Mouse (Mus musculus) intestine, embryonic 14.5 days (tissue): ENCODE measurements around the gene Map7d3. TPM values are rescaled to one million over a fixed set of nuclear protein-coding genes. Genes with fewer than 3 reads are reported as not detected.

Source experiments
- ATAC-seq: fragments of 200-750 bp; cut with Nextera tagmentation; replicated peaks from 2 replicates; pipeline ENCODE4 v1.8.0; 2017; ENCODE audit warnings: low read depth, moderate number of reproducible peaks, moderate TSS enrichment, moderate library complexity; ENCODE audit not compliant: low FRiP score, low TSS enrichment
- DNase-seq: peaks from one replicate; pipeline ENCODE4 v3.0.0-alpha.2; 2018; ENCODE audit warnings: low spot score
- H3K27ac ChIP-seq: fragments of 300-500 bp; sonication (generic); 2 replicates; pipeline ENCODE4 v1.5.1; 2014; ENCODE audit warnings: low read depth, mild to moderate bottlenecking, control low read depth
- H3K27me3 ChIP-seq: fragments of 300-500 bp; sonication (generic); replicated peaks from 2 replicates; pipeline ENCODE4 v1.6.1; 2014; ENCODE audit warnings: low read length, control low read depth; ENCODE audit not compliant: control insufficient read depth, insufficient read depth
- H3K36me3 ChIP-seq: fragments of 300-500 bp; sonication (generic); 2 replicates; pipeline ENCODE4 v1.6.1; 2014; ENCODE audit warnings: low read length, control low read depth; ENCODE audit not compliant: control insufficient read depth, insufficient read depth
- H3K4me1 ChIP-seq: fragments of 300-500 bp; sonication (generic); replicated peaks from 2 replicates; pipeline ENCODE4 v1.6.1; 2014; ENCODE audit warnings: low read length, control low read depth, mixed read lengths; ENCODE audit not compliant: control insufficient read depth, insufficient read depth
- H3K4me2 ChIP-seq: fragments of 300-500 bp; sonication (generic); 2 replicates; pipeline ENCODE4 v1.6.1; 2014; ENCODE audit warnings: low read length
- H3K4me3 ChIP-seq: fragments of 300-500 bp; sonication (generic); 2 replicates; pipeline ENCODE4 v1.5.1; 2014; ENCODE audit warnings: low read depth, low read length, control low read depth, mixed read lengths
- H3K9ac ChIP-seq: fragments of 300-500 bp; sonication (generic); 2 replicates; pipeline ENCODE4 v1.6.1; 2014; ENCODE audit warnings: mild to moderate bottlenecking, low read length
- H3K9me3 ChIP-seq: fragments of 300-500 bp; sonication (generic); 2 replicates; pipeline ENCODE4 v1.6.1; 2016; ENCODE audit warnings: low read length, control low read depth; ENCODE audit not compliant: control insufficient read depth
- WGBS: fragments of 180-500 bp; shearing (Covaris S2); extraction: QIAGEN DNeasy Blood & Tissue Kit; methylation state at CpG from one replicate; pipeline ENCODE4 v1.1.7; 2014; 5-methylcytosine and 5-hydroxymethylcytosine counted together
- polyA plus RNA-seq: library from polyadenylated mRNA; unstranded; fragments of >200 nt; fragmentation: Nextera tagmentation; extraction: Ambion mirVana; gene quantifications from 2 replicates; pipeline ENCODE4 v1.2.1, GENCODE M21; 2014

Map7d3 gene
- polyA plus RNA-seq, 1 experiment from 2014 or later, result 1.2 TPM

DNA sequence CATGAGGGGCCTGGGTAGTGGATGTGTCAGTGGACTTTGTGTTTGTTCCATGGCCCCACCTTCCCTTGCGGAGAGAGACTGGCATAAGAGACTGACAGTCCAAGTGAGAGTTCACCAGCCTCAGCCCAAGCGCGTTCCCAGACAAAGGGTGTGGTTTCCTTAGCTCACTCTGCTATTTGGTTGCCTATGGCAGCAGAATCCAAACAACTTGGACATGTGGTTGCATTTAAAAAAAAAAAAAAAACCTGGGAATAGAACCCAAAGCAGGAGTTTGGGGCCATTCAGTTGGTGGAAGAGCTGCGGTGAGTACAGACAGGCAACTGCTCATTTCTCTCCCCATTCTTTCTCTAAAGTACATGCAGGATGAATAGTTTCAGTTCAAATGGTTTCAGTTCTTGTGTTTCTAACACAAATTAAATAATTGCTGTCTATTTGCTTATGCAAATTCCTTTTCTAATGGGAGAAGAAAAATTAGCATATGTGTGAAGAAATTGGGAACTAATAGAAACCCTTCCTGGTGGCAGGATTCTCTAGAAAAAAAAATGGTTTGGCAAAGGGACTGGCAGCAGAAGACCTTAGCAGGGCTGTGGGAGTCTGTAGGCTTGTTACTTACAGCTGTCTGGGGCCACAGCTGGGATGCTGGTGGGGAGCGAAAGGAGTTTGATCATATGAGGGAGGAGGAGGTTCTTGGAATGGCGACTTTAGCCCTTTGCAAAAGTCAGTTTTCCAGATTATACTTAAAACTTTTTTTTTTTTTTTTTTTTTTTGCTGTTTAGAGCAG is 35.7 kb downstream of the Map7d3 start:
- DNase-seq (no peak), ATAC-seq (no peak)
- Histone ChIP-seq H3K9ac (no peak overlapping the region), H3K4me3 (no peak overlapping the region), H3K4me2 (no peak overlapping the region), H3K9me3 (no peaks in the 10 kb centered on the region), H3K27ac (no peak overlapping the region), H3K4me1 (no peaks in the 10 kb centered on the region), H3K27me3 (no peaks in the 10 kb centered on the region), H3K36me3 (no peaks in the 10 kb centered on the region)
- 73% methylated on average over 6 of the region's 6 CpGs for WGBS

DNA sequence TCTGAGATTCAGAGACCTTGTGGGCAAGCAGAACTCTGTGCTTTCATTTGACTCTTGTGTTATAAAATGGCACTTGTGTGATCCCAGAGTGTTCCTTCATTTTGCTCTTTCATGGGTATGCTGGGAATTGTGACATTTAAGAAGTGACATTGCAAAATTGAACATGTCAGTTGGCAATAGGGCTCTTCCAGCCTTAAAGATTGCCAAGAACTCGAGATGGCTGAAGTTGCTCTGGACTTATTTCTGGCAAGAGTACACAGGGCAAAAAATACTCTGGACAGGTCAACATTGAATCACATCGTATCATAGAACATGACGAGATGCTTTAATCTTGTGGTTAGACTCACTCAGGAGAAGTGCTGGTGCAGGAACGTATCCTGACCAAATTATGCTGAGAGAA is 48.8 kb downstream of the Map7d3 start:
- H3K4me1 ChIP-seq, result no peaks in the 10 kb centered on the region
- H3K36me3 ChIP-seq, result no peaks in the 10 kb centered on the region
- WGBS, result 93% methylated on average over 4 of the region's 4 CpGs
- H3K9me3 ChIP-seq, result no peaks in the 10 kb centered on the region
- no peaks in the 10 kb centered on the region for H3K27me3 ChIP-seq
- H3K9ac ChIP-seq, result no peak overlapping the region
- no peak for DNase-seq
- no peak overlapping the region for H3K27ac ChIP-seq
- H3K4me3 ChIP-seq, result no peak overlapping the region
- no peak for ATAC-seq
- H3K4me2 ChIP-seq, result no peak overlapping the region

DNA sequence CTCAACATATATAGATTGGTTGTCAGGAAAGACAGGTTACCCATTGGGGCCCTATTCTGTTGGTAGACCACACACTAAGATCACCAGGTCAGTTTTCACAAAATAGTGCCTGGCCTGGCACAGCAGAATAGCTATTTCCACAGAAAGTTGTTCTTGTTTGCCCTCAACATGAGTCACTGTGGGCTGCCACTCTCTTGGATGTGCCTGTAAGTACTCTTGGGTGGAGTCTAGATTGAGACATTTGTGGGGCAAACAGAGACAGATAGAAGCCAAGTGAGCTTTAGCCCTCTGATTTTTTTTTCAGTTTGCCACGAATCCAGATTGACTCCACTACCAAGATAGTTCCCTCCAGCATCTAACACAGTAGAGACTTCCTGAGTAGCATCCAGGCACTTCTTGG is 50.4 kb downstream of the Map7d3 start:
- Histone ChIP-seq H3K4me2 (no peak overlapping the region), H3K4me1 (no peaks in the 10 kb centered on the region), H3K9ac (no peak overlapping the region), H3K9me3 (no peaks in the 10 kb centered on the region), H3K27ac (no peak overlapping the region), H3K36me3 (no peaks in the 10 kb centered on the region), H3K27me3 (no peaks in the 10 kb centered on the region), H3K4me3 (no peak overlapping the region)
- WGBS, result 64% methylated on average over 1 of the region's 1 CpGs
- no peak for ATAC-seq
- DNase-seq, result no peak

DNA sequence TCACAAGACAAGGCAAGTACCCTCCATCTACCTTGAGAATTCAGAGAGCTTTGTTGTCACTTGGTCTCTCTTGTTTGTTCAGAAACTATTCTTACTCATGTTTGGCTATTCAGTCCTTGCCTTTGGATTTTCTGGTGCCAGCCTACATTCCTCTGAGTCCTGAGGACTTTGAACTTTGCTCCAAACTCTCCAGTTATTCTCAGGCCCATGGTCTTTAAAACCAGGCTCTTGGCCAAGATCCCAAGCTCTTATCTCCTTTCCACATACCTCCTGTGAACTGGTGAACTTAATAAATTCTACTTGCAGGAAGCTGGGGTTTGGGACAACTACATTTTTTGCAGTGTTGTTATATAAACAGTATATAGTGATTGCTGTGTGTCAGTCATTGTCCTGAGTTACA is 52.3 kb downstream of the Map7d3 start:
- no peaks in the 10 kb centered on the region for H3K27me3 ChIP-seq
- no peaks in the 10 kb centered on the region for H3K9me3 ChIP-seq
- H3K4me3 ChIP-seq, result no peak overlapping the region
- DNase-seq, result no peak
- no peak overlapping the region for H3K9ac ChIP-seq
- H3K4me2 ChIP-seq, result no peak overlapping the region
- no peaks in the 10 kb centered on the region for H3K36me3 ChIP-seq
- no peak for ATAC-seq
- no peaks in the 10 kb centered on the region for H3K4me1 ChIP-seq
- no peak overlapping the region for H3K27ac ChIP-seq

DNA sequence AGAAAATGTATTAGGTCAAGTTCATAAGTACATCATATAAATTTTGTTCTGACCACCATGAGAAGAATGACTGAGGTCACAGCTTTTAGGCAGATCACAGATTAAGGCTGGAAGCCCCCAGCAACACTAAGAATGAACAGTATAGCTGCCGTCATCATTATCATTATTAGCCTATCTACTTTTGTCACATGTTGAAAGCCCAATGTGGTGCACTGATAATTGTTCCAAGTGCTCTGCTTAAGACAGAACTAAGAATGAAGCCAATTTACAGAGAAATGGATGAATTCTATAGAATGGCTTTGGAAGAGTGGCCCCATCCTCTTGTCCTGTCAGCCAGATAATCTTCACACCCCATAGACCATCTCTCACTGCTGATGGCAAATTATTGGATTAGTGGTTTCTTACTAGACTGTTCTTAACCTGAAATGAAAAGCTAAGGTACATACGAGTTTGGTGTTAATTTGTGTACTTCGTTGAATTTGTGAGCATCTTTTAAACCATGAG is 61.8 kb downstream of the Map7d3 start:
- H3K27ac ChIP-seq, result no peak overlapping the region
- no peak overlapping the region for H3K4me3 ChIP-seq
- H3K4me2 ChIP-seq, result no peak overlapping the region
- H3K9ac ChIP-seq, result no peak overlapping the region
- ATAC-seq (no peak), DNase-seq (no peak)
- no peaks in the 10 kb centered on the region for H3K4me1 ChIP-seq
- no peaks in the 10 kb centered on the region for H3K36me3 ChIP-seq
- no peaks in the 10 kb centered on the region for H3K27me3 ChIP-seq
- H3K9me3 ChIP-seq, result no peaks in the 10 kb centered on the region
- WGBS, result 86% methylated on average over 3 of the region's 3 CpGs

DNA sequence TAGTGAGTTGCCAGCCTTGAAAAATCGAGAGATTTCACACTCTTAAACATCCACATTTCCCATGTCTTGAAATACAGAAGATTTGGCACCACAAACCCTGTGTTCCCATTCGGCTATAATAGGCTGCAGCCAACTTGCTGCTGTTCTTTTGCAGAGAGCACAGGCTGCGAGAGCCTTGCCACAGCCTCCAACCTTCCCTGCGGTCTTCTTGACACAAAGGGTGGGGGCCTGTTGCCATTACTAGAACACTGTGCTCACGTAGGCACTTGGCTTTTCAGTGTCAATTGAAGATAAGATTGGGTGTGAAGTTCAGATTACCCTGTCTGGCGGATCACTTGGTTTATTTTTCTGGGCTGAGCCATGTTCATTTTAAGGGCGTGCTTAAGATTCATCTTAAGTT is 65.8 kb downstream of the Map7d3 start:
- ATAC-seq (no peak), DNase-seq (no peak)
- Histone ChIP-seq H3K4me3 (no peak overlapping the region), H3K4me1 (no peaks in the 10 kb centered on the region), H3K9me3 (no peaks in the 10 kb centered on the region), H3K9ac (no peak overlapping the region), H3K27ac (no peak overlapping the region), H3K27me3 (no peaks in the 10 kb centered on the region), H3K36me3 (no peaks in the 10 kb centered on the region), H3K4me2 (no peak overlapping the region)
- WGBS, result 71% methylated on average over 7 of the region's 7 CpGs

DNA sequence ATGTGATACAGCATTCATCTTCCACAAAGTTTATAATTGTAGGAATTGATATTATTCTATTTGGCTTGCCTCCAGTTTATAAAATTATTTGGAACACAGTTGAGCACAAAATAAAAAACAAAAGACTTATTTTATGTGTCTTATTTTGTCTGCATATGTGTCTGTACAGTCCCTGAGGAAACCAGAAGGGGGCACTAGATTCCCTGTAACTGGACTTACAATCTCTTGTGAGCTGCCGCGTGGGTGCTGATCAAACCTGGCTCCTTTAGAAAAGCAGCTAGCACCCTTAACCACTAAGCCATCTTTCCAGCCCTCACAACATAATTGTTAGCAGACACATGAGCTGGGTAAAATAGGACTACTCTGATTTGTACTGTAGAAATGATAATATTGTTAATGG is 66.5 kb downstream of the Map7d3 start:
- no peak for DNase-seq
- no peaks in the 10 kb centered on the region for H3K4me1 ChIP-seq
- H3K4me3 ChIP-seq, result no peak overlapping the region
- no peak overlapping the region for H3K4me2 ChIP-seq
- H3K9me3 ChIP-seq, result no peaks in the 10 kb centered on the region
- no peak overlapping the region for H3K27ac ChIP-seq
- H3K27me3 ChIP-seq, result no peaks in the 10 kb centered on the region
- no peak overlapping the region for H3K9ac ChIP-seq
- ATAC-seq, result no peak
- WGBS, result 45% methylated on average over 2 of the region's 2 CpGs
- H3K36me3 ChIP-seq, result no peaks in the 10 kb centered on the region

DNA sequence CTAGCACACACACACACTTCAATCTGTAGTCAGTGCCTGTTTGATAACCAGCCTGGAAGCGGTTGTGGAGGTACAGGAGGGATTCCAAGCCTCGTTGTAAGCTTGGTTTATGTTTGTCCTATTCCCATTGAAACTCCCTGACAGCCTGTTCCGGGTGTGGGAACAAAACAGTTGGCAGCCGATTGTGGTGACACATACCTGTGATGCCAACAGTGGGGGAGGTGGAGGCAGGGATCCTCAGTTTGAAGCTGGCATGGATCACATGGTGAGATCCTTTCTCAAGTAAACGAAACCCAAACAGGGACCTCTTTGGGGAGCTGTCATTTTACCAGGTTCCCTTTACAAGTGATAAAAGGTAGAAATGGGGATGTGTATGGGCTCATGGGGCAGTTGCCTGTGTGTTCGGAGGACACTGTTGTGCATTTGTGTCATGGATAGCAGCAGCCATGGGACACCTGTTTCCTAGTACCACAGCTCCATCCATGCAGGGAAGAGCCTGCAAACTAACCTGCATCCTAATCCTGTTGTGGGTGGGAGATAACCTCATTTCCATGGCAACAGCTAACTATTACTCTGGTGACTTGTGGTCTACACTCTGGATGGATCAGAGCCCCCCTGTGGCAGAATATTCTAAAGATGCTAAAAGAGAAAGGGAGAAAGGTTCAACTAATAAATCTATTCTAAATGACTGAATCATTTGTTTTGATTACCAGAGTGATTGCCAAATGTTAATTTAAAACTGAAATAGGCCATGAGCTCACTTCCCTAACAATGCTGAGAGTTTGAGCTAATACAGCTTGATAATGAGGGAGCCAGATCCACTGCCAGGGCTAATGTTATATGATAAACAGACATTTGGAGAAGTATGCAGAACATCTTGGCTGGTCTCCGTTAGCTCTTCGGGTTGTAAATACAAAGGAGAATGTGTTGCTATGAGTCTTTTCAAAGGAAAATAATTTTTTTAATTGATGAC is 68.5 kb downstream of the Map7d3 start:
- DNase-seq, result no peak
- Histone ChIP-seq H3K36me3 (no peaks in the 10 kb centered on the region), H3K27ac (no peak overlapping the region), H3K4me3 (no peak overlapping the region), H3K4me2 (no peak overlapping the region), H3K9ac (no peak overlapping the region), H3K27me3 (no peaks in the 10 kb centered on the region), H3K9me3 (no peaks in the 10 kb centered on the region), H3K4me1 (no peaks in the 10 kb centered on the region)
- no peak for ATAC-seq
- WGBS, result 73% methylated on average over 8 of the region's 8 CpGs
